Mouse (Mus musculus): ENCODE measurements around the gene Tkfc. TPM values are rescaled to one million over a fixed set of nuclear protein-coding genes. Genes with fewer than 3 reads are reported as not detected.

The Tkfc gene
- 25.4 and 26.8 TPM in 2 replicates for polyA plus RNA-seq (2014; fragmentation: Nextera tagmentation; extraction: Ambion mirVana)

GRCm38 (mm10) chr19:10605293-10605900 lies at the start of gene Tkfc, which contains the start of gene Ddb1:
Gene Tkfc (minus strand): TSS chr19:10605654.
Gene Ddb1 (plus strand): TSS chr19:10605327.
- H3K27me3 ChIP-seq (ENCODE audit: control insufficient read depth, insufficient read depth, low read length), result no peaks in the 10 kb centered on the region
- peak within 1 kb of the TSS; percentile 94 for H3K9ac ChIP-seq
- peak; percentile 99 for DNase-seq (ENCODE audit: low spot score)
- H3K9me3 ChIP-seq (ENCODE audit: control insufficient read depth, low read length), result no peaks in the 10 kb centered on the region
- peak; percentile 97 for ATAC-seq (ENCODE audit: low FRiP score)
- H3K4me3 ChIP-seq (replicated peaks; ENCODE audit: low read length), result peak within 1 kb of the TSS; percentile 97
- H3K36me3 ChIP-seq (replicated peaks; ENCODE audit: control insufficient read depth, insufficient read depth), result peaks cover 38% of the 10 kb centered on the region
- peak within 1 kb of the TSS; percentile 94 for H3K27ac ChIP-seq
- peak within 1 kb of the TSS; percentile 72 for H3K4me2 ChIP-seq (replicated peaks)
- WGBS, result under 1% methylated on average over 48 of the region's 49 CpGs
- H3K4me1 ChIP-seq (replicated peaks; ENCODE audit: control insufficient read depth, insufficient read depth, low read length), result peaks cover 29% of the 10 kb centered on the region

GRCm38 (mm10) chr19:10648156-10648555 lies 42.7 kb upstream of the Tkfc start:
- Histone ChIP-seq H3K9ac (no peak overlapping the region), H3K4me2 (replicated peaks) (no peak overlapping the region), H3K4me3 (replicated peaks; ENCODE audit: low read length) (no peak overlapping the region), H3K27ac (no peak overlapping the region), H3K36me3 (replicated peaks; ENCODE audit: control insufficient read depth, insufficient read depth) (no peaks in the 10 kb centered on the region), H3K27me3 (ENCODE audit: control insufficient read depth, insufficient read depth, low read length) (no peaks in the 10 kb centered on the region), H3K4me1 (replicated peaks; ENCODE audit: control insufficient read depth, insufficient read depth, low read length) (no peaks in the 10 kb centered on the region), H3K9me3 (ENCODE audit: control insufficient read depth, low read length) (no peaks in the 10 kb centered on the region)
- 84% methylated on average over 8 of the region's 8 CpGs for WGBS
- no peak for DNase-seq (ENCODE audit: low spot score)
- no peak for ATAC-seq (ENCODE audit: low FRiP score)

GRCm38 (mm10) chr19:10645616-10646015 lies 40.2 kb upstream of the Tkfc start:
- Histone ChIP-seq H3K4me1 (replicated peaks; ENCODE audit: control insufficient read depth, insufficient read depth, low read length) (no peaks in the 10 kb centered on the region), H3K9me3 (ENCODE audit: control insufficient read depth, low read length) (no peaks in the 10 kb centered on the region), H3K4me2 (replicated peaks) (no peak overlapping the region), H3K4me3 (replicated peaks; ENCODE audit: low read length) (no peak overlapping the region), H3K27me3 (ENCODE audit: control insufficient read depth, insufficient read depth, low read length) (no peaks in the 10 kb centered on the region), H3K9ac (no peak overlapping the region), H3K27ac (no peak overlapping the region), H3K36me3 (replicated peaks; ENCODE audit: control insufficient read depth, insufficient read depth) (no peaks in the 10 kb centered on the region)
- no peak for DNase-seq (ENCODE audit: low spot score)
- no peak for ATAC-seq (ENCODE audit: low FRiP score)
- WGBS, result 85% methylated on average over 2 of the region's 2 CpGs

GRCm38 (mm10) chr19:10640589-10641378 lies 35.3 kb upstream of the Tkfc start:
- Histone ChIP-seq H3K4me3 (replicated peaks; ENCODE audit: low read length) (no peak overlapping the region), H3K9ac (no peak overlapping the region)
- no peak for ATAC-seq (ENCODE audit: low FRiP score)

DNA sequence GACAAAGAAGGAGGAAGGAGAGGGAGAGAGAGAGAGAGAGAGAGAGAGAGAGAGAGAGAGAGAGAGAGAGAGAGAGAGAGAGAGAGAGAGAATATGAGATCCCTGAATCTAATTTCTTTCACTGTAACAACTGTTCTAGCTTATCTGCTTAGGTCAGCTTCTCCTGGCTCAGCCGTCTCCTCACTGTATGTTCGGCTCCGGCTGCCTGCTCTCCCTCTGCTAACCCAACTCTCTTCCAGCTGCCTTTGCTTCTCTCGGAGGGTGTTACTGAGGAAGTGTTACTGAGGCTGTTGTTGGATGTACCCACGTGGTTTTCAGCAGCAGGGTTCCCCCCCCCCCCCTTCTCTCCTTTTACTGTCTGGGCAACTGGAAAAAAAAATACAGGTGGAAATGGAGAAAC lies 34.6 kb upstream of the Tkfc start:
- Histone ChIP-seq H3K4me2 (replicated peaks) (no peak overlapping the region), H3K27ac (no peak overlapping the region), H3K27me3 (ENCODE audit: control insufficient read depth, insufficient read depth, low read length) (0 out of 2 replicates have a peak, but pooled peaks cover 4% of the 10 kb centered on the region), H3K4me3 (replicated peaks; ENCODE audit: low read length) (no peak overlapping the region), H3K9ac (no peak overlapping the region), H3K4me1 (replicated peaks; ENCODE audit: control insufficient read depth, insufficient read depth, low read length) (no peaks in the 10 kb centered on the region), H3K9me3 (ENCODE audit: control insufficient read depth, low read length) (no peaks in the 10 kb centered on the region), H3K36me3 (replicated peaks; ENCODE audit: control insufficient read depth, insufficient read depth) (no peaks in the 10 kb centered on the region)
- DNase-seq (ENCODE audit: low spot score), result no peak
- 17% methylated on average over 5 of the region's 5 CpGs for WGBS
- ATAC-seq (ENCODE audit: low FRiP score), result no peak

More at GRCm38 (mm10) chr19:10640589-10641378, 35.3 kb upstream of the Tkfc start:
- Histone ChIP-seq H3K36me3 (replicated peaks; ENCODE audit: control insufficient read depth, insufficient read depth) (no peaks in the 10 kb centered on the region), H3K27ac (no peak overlapping the region), H3K4me2 (replicated peaks) (no peak overlapping the region), H3K4me1 (replicated peaks; ENCODE audit: control insufficient read depth, insufficient read depth, low read length) (no peaks in the 10 kb centered on the region), H3K9me3 (ENCODE audit: control insufficient read depth, low read length) (no peaks in the 10 kb centered on the region), H3K27me3 (ENCODE audit: control insufficient read depth, insufficient read depth, low read length) (0 out of 2 replicates have a peak, but pooled peaks cover 3% of the 10 kb centered on the region)
- DNase-seq (ENCODE audit: low spot score), result no peak
- 54% methylated on average over 13 of the region's 13 CpGs for WGBS

DNA sequence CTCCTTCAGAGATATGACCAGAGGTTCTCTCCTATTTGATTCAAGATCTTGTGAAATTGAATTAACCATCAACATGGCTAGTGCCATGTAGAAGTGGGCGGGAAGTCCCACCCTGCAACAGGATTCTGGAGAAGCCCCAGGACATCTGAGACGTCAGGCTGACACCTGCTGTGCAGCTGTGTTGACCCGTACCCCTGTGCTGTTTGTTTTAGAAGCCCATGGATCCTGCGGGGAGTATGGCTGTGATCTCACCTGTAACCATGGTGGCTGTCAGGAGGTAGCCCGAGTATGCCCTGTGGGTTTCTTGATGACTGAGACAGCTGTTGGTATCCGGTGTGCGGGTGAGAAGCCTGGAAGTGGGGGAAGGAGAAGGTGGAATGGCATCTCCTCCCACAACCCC lies 32.4 kb upstream of the Tkfc start:
- no peaks in the 10 kb centered on the region for H3K9me3 ChIP-seq (ENCODE audit: control insufficient read depth, low read length)
- DNase-seq (ENCODE audit: low spot score), result no peak
- no peak overlapping the region for H3K27ac ChIP-seq
- 57% methylated on average over 7 of the region's 7 CpGs for WGBS
- 0 out of 2 replicates have a peak, but pooled peaks cover 7% of the 10 kb centered on the region for H3K4me1 ChIP-seq (replicated peaks; ENCODE audit: control insufficient read depth, insufficient read depth, low read length)
- no peak overlapping the region for H3K4me2 ChIP-seq (replicated peaks)
- H3K4me3 ChIP-seq (replicated peaks; ENCODE audit: low read length), result no peak overlapping the region
- ATAC-seq (ENCODE audit: low FRiP score), result no peak
- H3K9ac ChIP-seq, result no peak overlapping the region
- no peaks in the 10 kb centered on the region for H3K36me3 ChIP-seq (replicated peaks; ENCODE audit: control insufficient read depth, insufficient read depth)
- peaks cover 4% of the 10 kb centered on the region; the same call in 1 of the 2 replicates for H3K27me3 ChIP-seq (ENCODE audit: control insufficient read depth, insufficient read depth, low read length)

GRCm38 (mm10) chr19:10634872-10635318 lies 29.4 kb upstream of the Tkfc start:
- Histone ChIP-seq H3K4me1 (replicated peaks; ENCODE audit: control insufficient read depth, insufficient read depth, low read length) (0 out of 2 replicates have a peak, but pooled peaks cover 7% of the 10 kb centered on the region), H3K27me3 (ENCODE audit: control insufficient read depth, insufficient read depth, low read length) (peaks cover 4% of the 10 kb centered on the region; the same call in 1 of the 2 replicates), H3K36me3 (replicated peaks; ENCODE audit: control insufficient read depth, insufficient read depth) (peaks cover 15% of the 10 kb centered on the region), H3K27ac (no peak overlapping the region), H3K4me2 (replicated peaks) (peak overlapping the region; percentile 65), H3K4me3 (replicated peaks; ENCODE audit: low read length) (peak overlapping the region; percentile 34), H3K9ac (peak overlapping the region; percentile 48), H3K9me3 (ENCODE audit: control insufficient read depth, low read length) (no peaks in the 10 kb centered on the region)
- 4% methylated on average over 21 of the region's 21 CpGs for WGBS
- peak; percentile 85 for ATAC-seq (ENCODE audit: low FRiP score)
- peak; percentile 56 for DNase-seq (ENCODE audit: low spot score)

DNA sequence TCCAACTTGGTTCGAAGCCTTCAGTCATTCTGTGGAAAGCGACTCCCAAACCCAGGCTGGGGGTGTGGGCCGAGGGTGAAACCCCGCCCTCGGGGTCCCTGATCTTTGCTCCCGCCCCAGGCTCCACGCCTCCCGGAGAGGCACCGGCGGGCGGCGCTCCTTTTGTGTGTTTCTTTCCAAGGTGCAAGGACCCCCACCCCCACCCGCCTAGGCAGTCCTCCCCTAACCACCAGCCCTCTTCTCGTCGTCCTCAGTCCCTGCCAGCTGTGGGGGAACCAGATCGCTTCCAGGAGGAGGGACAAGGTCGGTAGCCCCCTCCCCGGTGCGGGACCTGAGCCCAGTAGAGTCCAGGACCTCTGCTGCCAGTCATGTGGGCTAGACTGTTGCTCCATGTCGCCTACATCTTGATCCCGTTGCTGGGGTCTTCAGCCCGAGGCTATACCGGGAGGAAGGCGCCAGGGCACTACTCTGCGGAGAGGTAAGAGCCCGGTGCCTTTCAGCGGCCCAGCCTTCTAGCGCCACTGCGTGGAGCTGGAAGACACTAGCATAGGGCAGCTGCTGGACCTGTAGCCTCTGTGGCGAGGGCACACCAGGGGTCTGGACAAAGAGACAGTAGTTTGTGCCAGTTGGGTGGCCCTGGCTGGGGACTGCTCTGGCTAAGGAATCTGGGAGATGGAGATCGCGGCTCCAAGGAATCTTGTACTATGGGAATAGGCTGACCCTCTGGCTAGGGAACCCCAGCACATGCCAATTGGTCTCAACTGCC lies 28.8 kb upstream of the Tkfc start, which contains the start of gene Vwce:
TSS of gene Vwce (plus strand) at position 108 of the 766 bp plus-strand sequence.
- H3K9ac ChIP-seq, result peak within 1 kb of the TSS; percentile 48

More for the DNA sequence above, 28.8 kb upstream of the Tkfc start, which contains the start of gene Vwce:
- 0 out of 2 replicates have a peak, but pooled peaks cover 7% of the 10 kb centered on the region for H3K4me1 ChIP-seq (replicated peaks; ENCODE audit: control insufficient read depth, insufficient read depth, low read length)
- peaks cover 4% of the 10 kb centered on the region; the same call in 1 of the 2 replicates for H3K27me3 ChIP-seq (ENCODE audit: control insufficient read depth, insufficient read depth, low read length)
- peak within 1 kb of the TSS; percentile 34 for H3K4me3 ChIP-seq (replicated peaks; ENCODE audit: low read length)
- H3K27ac ChIP-seq, result no peak within 1 kb of the TSS
- DNase-seq (ENCODE audit: low spot score), result peak; percentile 34
- peak; percentile 82 for ATAC-seq (ENCODE audit: low FRiP score)
- WGBS, result 3% methylated on average over 32 of the region's 32 CpGs
- peaks cover 21% of the 10 kb centered on the region for H3K36me3 ChIP-seq (replicated peaks; ENCODE audit: control insufficient read depth, insufficient read depth)
- peak within 1 kb of the TSS; percentile 65 for H3K4me2 ChIP-seq (replicated peaks)
- no peaks in the 10 kb centered on the region for H3K9me3 ChIP-seq (ENCODE audit: control insufficient read depth, low read length)

All from hindbrain, embryonic 14.5 days (tissue).